Mouse (Mus musculus): Measurements from ENCODE around the gene Kcnj16. TPM values are rescaled to one million over a fixed set of nuclear protein-coding genes. Genes with fewer than 3 reads are reported as not detected.

The Kcnj16 gene
- polyA plus RNA-seq, 1 experiment from 2014 or later, result 18.8 TPM

DNA sequence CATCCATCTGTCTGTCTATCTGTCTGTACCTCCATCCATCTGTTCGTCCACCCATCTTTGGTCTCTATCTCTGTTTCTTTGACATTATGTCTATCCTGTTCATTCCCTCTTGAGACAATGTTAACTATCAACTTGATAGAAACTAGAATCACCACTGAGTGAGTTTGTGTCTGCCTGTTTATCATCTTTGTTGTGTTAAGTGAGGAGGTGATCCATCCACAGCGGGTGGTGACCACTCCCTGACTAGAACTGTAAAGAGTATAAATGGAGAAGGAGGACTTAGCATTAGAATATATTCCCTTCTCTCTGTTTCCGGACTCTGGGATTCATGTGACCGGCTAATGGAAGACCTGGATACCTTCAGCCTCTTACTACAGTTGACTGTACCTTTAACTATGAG lies 75.5 kb downstream of the Kcnj16 start:
- no peak overlapping the region for H3K9ac ChIP-seq (ENCODE audit: low read depth, low read length)
- no peaks in the 10 kb centered on the region for H3K4me1 ChIP-seq (replicated peaks; ENCODE audit: insufficient read depth, low read length)
- H3K4me2 ChIP-seq (ENCODE audit: low read length), result no peak overlapping the region
- TF ChIP-seq CTCF (IDR thresholded peaks at IDR 0.05; ENCODE audit: low read depth), result no peak
- no peaks in the 10 kb centered on the region for H3K9me3 ChIP-seq (replicated peaks; ENCODE audit: low read length)
- H3K4me3 ChIP-seq (replicated peaks; ENCODE audit: low read depth, low read length), result no peak overlapping the region
- WGBS, result 84% methylated on average over 4 of the region's 4 CpGs
- no peaks in the 10 kb centered on the region for H3K27me3 ChIP-seq (ENCODE audit: insufficient read depth, low read length)
- ATAC-seq (replicated peaks; ENCODE audit: low FRiP score, low read depth), result no peak
- no peak for DNase-seq (ENCODE audit: low spot score)
- H3K27ac ChIP-seq, result no peak overlapping the region
- no peaks in the 10 kb centered on the region for H3K36me3 ChIP-seq (ENCODE audit: insufficient read depth, low read length)

DNA sequence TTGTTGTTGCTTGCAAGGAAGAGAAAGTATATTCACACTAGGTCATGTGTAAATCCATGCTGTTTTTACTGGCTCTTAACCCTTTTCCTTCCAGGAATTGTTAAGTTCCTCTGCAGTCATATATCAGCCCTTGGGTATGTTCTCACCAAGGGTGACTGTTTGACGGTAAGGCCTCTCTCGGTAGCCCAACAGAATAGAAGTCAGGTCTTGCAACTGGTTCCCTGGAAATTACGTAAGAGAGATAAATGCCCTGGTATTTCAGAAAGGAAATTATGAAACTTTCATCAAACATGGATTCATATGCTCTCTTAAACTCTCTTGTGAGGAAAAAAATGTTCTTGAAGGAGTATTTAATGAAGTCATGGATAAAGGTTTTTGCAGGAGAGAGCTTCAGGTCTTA lies 86.4 kb downstream of the Kcnj16 start:
- H3K4me3 ChIP-seq (replicated peaks; ENCODE audit: low read depth, low read length), result no peak overlapping the region
- ATAC-seq (replicated peaks; ENCODE audit: low FRiP score, low read depth) (no peak), DNase-seq (ENCODE audit: low spot score) (no peak)
- no peaks in the 10 kb centered on the region for H3K9me3 ChIP-seq (replicated peaks; ENCODE audit: low read length)
- no peak overlapping the region for H3K4me2 ChIP-seq (ENCODE audit: low read length)
- no peak overlapping the region for H3K9ac ChIP-seq (ENCODE audit: low read depth, low read length)
- no peaks in the 10 kb centered on the region for H3K36me3 ChIP-seq (ENCODE audit: insufficient read depth, low read length)
- 72% methylated on average over 3 of the region's 3 CpGs for WGBS
- no peak for TF ChIP-seq CTCF (IDR thresholded peaks at IDR 0.05; ENCODE audit: low read depth)
- no peak overlapping the region for H3K27ac ChIP-seq
- H3K27me3 ChIP-seq (ENCODE audit: insufficient read depth, low read length), result no peaks in the 10 kb centered on the region
- no peaks in the 10 kb centered on the region for H3K4me1 ChIP-seq (replicated peaks; ENCODE audit: insufficient read depth, low read length)

DNA sequence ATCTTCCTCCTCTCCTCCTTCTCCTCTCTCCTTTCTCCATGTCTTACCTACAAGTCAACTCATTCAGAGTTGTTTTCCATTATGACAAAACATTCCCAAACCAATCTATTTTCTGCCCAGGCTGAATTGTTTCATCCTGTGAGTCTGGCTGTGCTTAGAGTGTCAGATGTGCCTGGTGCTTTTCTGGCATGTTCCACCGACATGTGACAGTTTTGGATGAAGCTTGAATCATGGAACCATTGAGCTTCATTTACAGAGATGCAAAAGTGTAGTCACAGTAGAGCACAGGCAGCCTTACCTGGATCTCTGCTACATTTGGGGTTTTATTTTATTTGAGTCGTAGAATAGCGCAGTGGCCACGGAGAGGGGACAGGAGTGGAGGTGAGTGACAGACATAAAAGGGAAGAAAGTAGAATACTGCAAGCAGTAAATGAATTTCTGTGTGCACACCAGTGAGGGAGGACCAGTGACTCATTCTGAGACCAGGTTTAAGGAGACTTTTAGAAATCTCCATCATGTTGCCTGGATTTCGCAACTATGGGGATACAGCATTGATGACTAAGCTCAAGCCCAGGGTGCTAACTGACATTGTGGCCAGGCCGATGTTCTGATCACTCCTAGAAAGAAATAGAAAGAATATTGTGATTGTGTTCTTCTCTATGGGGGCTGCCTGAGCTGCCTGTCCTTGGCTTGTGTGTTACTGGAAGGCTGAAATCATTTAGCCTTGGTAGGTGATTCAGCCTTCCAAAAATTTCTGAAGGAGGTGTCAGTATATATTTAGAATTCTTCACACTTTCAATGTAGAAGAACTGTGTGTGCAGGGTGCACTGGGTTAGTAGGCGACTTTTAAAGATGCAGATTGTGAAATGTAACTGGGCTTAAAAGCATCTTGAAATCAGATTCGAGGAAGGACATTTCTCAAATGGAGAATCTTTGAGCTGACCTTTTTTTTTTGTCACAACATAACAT lies 87.3 kb downstream of the Kcnj16 start:
- 88% methylated on average over 8 of the region's 8 CpGs for WGBS
- Histone ChIP-seq H3K36me3 (ENCODE audit: insufficient read depth, low read length) (no peaks in the 10 kb centered on the region), H3K27ac (no peak overlapping the region), H3K9me3 (replicated peaks; ENCODE audit: low read length) (no peaks in the 10 kb centered on the region), H3K4me3 (replicated peaks; ENCODE audit: low read depth, low read length) (no peak overlapping the region), H3K4me2 (ENCODE audit: low read length) (no peak overlapping the region), H3K9ac (ENCODE audit: low read depth, low read length) (no peak overlapping the region), H3K27me3 (ENCODE audit: insufficient read depth, low read length) (no peaks in the 10 kb centered on the region), H3K4me1 (replicated peaks; ENCODE audit: insufficient read depth, low read length) (no peaks in the 10 kb centered on the region)
- DNase-seq (ENCODE audit: low spot score), result no peak
- no peak for TF ChIP-seq CTCF (IDR thresholded peaks at IDR 0.05; ENCODE audit: low read depth)
- no peak for ATAC-seq (replicated peaks; ENCODE audit: low FRiP score, low read depth)

DNA sequence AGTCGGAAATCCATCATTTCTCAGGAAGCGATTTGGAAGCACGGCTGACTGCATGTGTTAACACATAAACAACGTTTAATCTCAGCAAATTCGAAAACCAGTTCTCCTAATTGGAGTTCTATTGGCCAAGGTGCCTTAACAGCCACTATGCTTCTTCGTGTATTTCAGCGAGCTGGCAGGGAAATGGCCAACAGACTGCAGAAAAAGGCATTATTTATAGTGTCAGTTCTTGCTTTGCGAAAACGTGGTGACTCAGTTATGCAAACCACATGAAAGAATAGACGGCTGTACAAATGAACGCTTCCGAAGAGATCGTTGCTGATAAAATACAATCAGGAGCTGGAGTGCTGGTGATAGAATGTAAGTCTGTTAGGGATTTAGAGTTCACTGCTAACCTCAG lies 88.2 kb downstream of the Kcnj16 start:
- no peak for TF ChIP-seq CTCF (IDR thresholded peaks at IDR 0.05; ENCODE audit: low read depth)
- Histone ChIP-seq H3K36me3 (ENCODE audit: insufficient read depth, low read length) (no peaks in the 10 kb centered on the region), H3K4me1 (replicated peaks; ENCODE audit: insufficient read depth, low read length) (no peaks in the 10 kb centered on the region), H3K9me3 (replicated peaks; ENCODE audit: low read length) (no peaks in the 10 kb centered on the region), H3K4me2 (ENCODE audit: low read length) (no peak overlapping the region), H3K27me3 (ENCODE audit: insufficient read depth, low read length) (no peaks in the 10 kb centered on the region), H3K4me3 (replicated peaks; ENCODE audit: low read depth, low read length) (no peak overlapping the region), H3K27ac (no peak overlapping the region), H3K9ac (ENCODE audit: low read depth, low read length) (no peak overlapping the region)
- no peak for ATAC-seq (replicated peaks; ENCODE audit: low FRiP score, low read depth)
- WGBS, result 54% methylated on average over 13 of the region's 13 CpGs
- DNase-seq (ENCODE audit: low spot score), result no peak

DNA sequence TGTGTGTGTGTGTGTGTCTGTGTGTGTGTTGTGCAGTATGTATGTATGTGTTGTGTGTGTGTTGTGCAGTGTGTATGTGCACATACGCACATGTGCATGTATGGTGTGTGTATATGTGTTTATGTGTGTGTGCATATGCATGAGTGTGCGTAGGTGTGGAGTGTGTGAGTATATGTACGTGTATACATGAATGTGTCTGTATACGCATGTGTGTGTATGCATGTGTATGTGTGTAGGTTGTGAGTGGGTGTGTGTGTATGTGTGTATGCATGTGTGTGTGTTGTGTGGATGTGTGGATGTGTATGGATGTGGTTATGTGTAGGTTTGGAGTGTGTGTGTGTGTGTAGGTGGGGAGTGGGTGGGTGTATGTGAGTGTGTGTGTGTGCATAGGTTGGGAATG lies 89.6 kb downstream of the Kcnj16 start:
- Histone ChIP-seq H3K4me1 (replicated peaks; ENCODE audit: insufficient read depth, low read length) (no peaks in the 10 kb centered on the region), H3K4me3 (replicated peaks; ENCODE audit: low read depth, low read length) (no peak overlapping the region), H3K27ac (no peak overlapping the region), H3K27me3 (ENCODE audit: insufficient read depth, low read length) (no peaks in the 10 kb centered on the region), H3K36me3 (ENCODE audit: insufficient read depth, low read length) (no peaks in the 10 kb centered on the region), H3K9me3 (replicated peaks; ENCODE audit: low read length) (no peaks in the 10 kb centered on the region), H3K9ac (ENCODE audit: low read depth, low read length) (no peak overlapping the region), H3K4me2 (ENCODE audit: low read length) (no peak overlapping the region)
- DNase-seq (ENCODE audit: low spot score) (no peak), ATAC-seq (replicated peaks; ENCODE audit: low FRiP score, low read depth) (no peak)
- TF ChIP-seq CTCF (IDR thresholded peaks at IDR 0.05; ENCODE audit: low read depth), result no peak
- 96% methylated on average over 4 of the region's 4 CpGs for WGBS

DNA sequence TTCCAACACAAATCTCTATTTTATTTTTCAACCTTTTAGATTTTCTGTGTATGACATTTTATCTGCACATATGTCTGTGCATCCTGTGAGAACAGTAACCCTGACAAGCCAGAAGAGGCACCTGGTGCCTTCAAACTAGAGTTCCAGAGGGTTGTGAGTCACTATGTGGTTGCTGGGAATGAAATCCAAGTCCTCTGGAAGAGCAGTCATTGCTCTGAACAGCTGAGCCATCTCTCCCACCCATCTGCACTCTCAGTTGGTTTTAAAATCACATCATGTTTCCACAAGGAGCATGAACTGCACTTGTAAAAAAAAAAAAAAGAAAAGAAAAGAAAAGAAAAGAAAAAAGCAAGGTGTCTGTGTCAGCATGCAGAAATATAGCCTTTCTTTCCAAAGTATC lies 91.6 kb downstream of the Kcnj16 start:
- no peak overlapping the region for H3K27ac ChIP-seq
- no peak for TF ChIP-seq CTCF (IDR thresholded peaks at IDR 0.05; ENCODE audit: low read depth)
- H3K9ac ChIP-seq (ENCODE audit: low read depth, low read length), result no peak overlapping the region
- H3K4me2 ChIP-seq (ENCODE audit: low read length), result no peak overlapping the region
- H3K4me1 ChIP-seq (replicated peaks; ENCODE audit: insufficient read depth, low read length), result no peaks in the 10 kb centered on the region
- no peak overlapping the region for H3K4me3 ChIP-seq (replicated peaks; ENCODE audit: low read depth, low read length)
- no peaks in the 10 kb centered on the region for H3K36me3 ChIP-seq (ENCODE audit: insufficient read depth, low read length)
- H3K27me3 ChIP-seq (ENCODE audit: insufficient read depth, low read length), result no peaks in the 10 kb centered on the region
- no peak for DNase-seq (ENCODE audit: low spot score)
- H3K9me3 ChIP-seq (replicated peaks; ENCODE audit: low read length), result no peaks in the 10 kb centered on the region
- ATAC-seq (replicated peaks; ENCODE audit: low FRiP score, low read depth), result no peak

Data from kidney, postnatal 0 days (tissue).